Mouse (Mus musculus): ENCODE results near the gene Vps13d.

DNA sequence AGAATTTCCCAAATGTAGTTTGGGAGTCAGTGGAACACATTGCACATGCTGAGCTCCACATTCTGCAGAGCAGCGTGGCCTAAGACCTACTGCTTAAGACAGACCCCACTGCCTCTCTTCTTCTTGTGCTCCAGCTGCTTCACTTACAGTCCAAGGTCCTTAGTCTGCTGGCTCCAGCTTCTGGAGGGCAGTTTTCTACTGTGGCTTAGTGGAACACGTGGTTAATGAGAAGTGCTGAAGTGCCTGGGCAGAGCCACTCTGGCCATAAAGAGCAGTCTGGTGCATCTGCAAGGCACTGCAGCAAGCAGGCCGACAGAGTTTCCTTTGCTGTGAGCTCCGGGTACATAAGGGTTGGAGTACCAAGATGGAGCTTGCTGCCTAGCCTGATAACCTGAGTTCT is 163.3 kb downstream of the Vps13d start:
- TF ChIP-seq CTCF (IDR thresholded peaks at IDR 0.05; ENCODE audit: low read depth) (no peak), EP300 (IDR thresholded peaks at IDR 0.05; ENCODE audit: low read depth) (no peak)
